Mouse (Mus musculus) megakaryocyte, embryonic 14.5 days (primary cell): ENCODE data around the gene Sept5.

Experiments
- FLI1 ChIP-seq: IDR thresholded peaks from 2 replicates; pipeline ENCODE4 v1.6.1; 2012; ENCODE audit warnings: low read length, inconsistent platforms, mixed read lengths
- GATA1 ChIP-seq: IDR thresholded peaks from 3 replicates; pipeline ENCODE4 v1.6.1; 2012; ENCODE audit warnings: mixed read lengths, low read length, inconsistent platforms, borderline replicate concordance

DNA sequence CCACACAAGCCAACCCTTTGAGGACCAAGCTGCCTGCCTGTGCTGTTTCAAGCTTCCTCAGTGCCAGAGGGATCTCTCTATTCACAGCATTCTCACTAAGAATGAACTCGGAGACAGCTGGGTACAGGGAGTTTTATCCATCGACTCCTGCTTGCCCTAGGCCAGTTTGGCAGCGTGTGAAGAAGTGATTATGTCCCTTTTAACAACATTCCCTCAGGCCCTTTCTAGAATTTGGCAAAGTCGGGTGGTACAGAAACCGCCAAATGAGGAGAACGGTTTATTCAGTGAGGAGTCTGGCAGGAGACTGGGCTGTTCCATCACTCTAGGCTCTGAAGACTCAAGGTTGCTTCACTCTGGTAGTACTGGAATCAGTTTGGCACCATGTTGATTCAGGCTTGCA lies 9.6 kb downstream of the Sept5 start:
- TF ChIP-seq GATA1, result no peak
- TF ChIP-seq FLI1, result no peak
